Mouse (Mus musculus): ENCODE data around the gene Rcor3. TPM values are rescaled to one million over a fixed set of nuclear protein-coding genes. Genes with fewer than 3 reads are reported as not detected.
A peak's percentile ranks its signal among the peaks of the same experiment; 100 is the strongest.

The Rcor3 gene
- total and polyA plus RNA-seq, 3 experiments, result 6.7 to 15.5 TPM; not detected in 1

- TF ChIP-seq MAX (IDR thresholded peaks at IDR 0.05; ENCODE audit: low read length), result no peak
Observed at GRCm38 (mm10) chr1:192115378-192115777, 22.5 kb downstream of the Rcor3 start (continued).

DNA sequence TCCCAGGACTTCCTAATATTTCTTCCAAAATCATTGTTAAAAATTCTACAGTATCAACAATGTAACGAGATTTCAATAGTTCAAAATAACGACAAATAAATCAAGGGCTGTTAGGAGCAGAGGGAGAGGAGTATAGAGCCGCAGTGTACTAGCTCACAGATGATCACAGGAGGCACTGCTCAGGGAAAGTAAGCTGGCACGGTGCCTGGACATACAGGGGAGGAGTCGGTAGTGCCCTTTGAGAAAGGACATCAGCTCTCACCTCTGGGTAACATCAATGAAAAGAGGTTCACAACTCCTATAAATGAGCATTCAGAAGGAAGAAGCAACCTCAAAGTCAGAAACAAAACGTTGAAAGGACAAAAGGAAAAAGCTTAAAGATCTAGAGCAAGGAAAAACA lies 28.7 kb downstream of the Rcor3 start:
- Histone ChIP-seq H3K27ac (ENCODE audit: control insufficient read depth, low read depth, low read length) (no peak overlapping the region), H3K27me3 (ENCODE audit: control insufficient read depth in 1 of 2, insufficient read depth in 2 of 2, low read length in 2 of 2) (no peaks in the 10 kb centered on the region), H3K4me1 (ENCODE audit: control insufficient read depth in 1 of 2, insufficient read depth in 2 of 2, low read length in 2 of 2) (no peaks in the 10 kb centered on the region), H3K4me3 (ENCODE audit: control insufficient read depth in 1 of 2, insufficient read depth in 1 of 2, low read depth in 2 of 2, low read length in 2 of 2) (no peak overlapping the region), H3K9me3 (replicated peaks; ENCODE audit: insufficient read depth, low read length) (no peaks in the 10 kb centered on the region), H3K36me3 (ENCODE audit: control insufficient read depth in 1 of 2, insufficient read depth in 2 of 2, low read length in 2 of 2) (peaks cover 0 to 10% of the 10 kb centered on the region in 2 experiments; a peak in 1 of 4 replicates), H3K79me2 (ENCODE audit: control insufficient read depth, insufficient read depth, low read length, poor library complexity) (no peaks in the 10 kb centered on the region), H3K9ac (ENCODE audit: control insufficient read depth, low read depth, low read length, poor library complexity, severe bottlenecking) (no peak overlapping the region)
- TF ChIP-seq JUND (IDR thresholded peaks at IDR 0.05; ENCODE audit: low read depth, low read length) (no peak), E2F4 (IDR thresholded peaks at IDR 0.05; ENCODE audit: borderline replicate concordance, low read depth, low read length) (no peak), GATA1 (IDR thresholded peaks at IDR 0.05; ENCODE audit: low read depth, low read length) (no peak), NELFE (IDR thresholded peaks at IDR 0.05; ENCODE audit: low read depth, low read length) (no peak), EP300 (IDR thresholded peaks at IDR 0.05; ENCODE audit: low read depth in 1 of 2, low read length in 2 of 2) (no peak), SIN3A (IDR thresholded peaks at IDR 0.05; ENCODE audit: low read length) (no peak), RCOR1 (IDR thresholded peaks at IDR 0.05; ENCODE audit: low read depth, low read length) (no peak), MYC (IDR thresholded peaks at IDR 0.05; ENCODE audit: low read depth, low read length) (no peak), RAD21 (IDR thresholded peaks at IDR 0.05; ENCODE audit: low read depth, low read length) (no peak), UBTF (IDR thresholded peaks at IDR 0.05; ENCODE audit: borderline replicate concordance, insufficient read depth, low read depth, low read length) (no peak), TBP (IDR thresholded peaks at IDR 0.05; ENCODE audit: low read depth, low read length) (no peak), POLR2A (IDR thresholded peaks at IDR 0.05; ENCODE audit: control insufficient read depth in 1 of 2, insufficient read depth in 1 of 2, low read depth in 1 of 2, low read length in 2 of 2, poor library complexity in 1 of 2) (no peak)
- DNase-seq (ENCODE audit: low read depth, low spot score), result no peak

DNA sequence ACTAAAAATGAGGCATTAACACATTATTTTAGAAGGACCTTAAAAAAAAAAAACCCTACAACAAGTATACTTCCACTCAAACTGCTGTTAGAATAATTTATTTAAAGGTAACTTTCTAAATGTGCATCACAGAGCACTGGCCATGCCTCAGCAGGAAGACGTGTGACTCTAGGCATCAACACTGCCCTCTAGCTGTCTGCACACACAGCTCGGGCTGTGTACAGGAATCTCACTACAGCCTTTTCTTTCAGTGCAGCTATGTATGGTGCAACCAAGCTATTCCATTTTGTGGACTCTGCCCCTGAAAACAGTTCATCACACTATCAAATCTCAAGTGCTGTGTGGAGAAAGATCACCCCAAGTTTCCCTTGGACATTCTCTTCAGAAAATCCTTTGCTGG lies 30.5 kb downstream of the Rcor3 start:
- H3K79me2 ChIP-seq (ENCODE audit: control insufficient read depth, insufficient read depth, low read length, poor library complexity), result no peaks in the 10 kb centered on the region
- TF ChIP-seq SIN3A (IDR thresholded peaks at IDR 0.05; ENCODE audit: low read length) (no peak), GABPA (IDR thresholded peaks at IDR 0.05; ENCODE audit: low read depth, low read length) (no peak), MYC (IDR thresholded peaks at IDR 0.05; ENCODE audit: low read depth, low read length) (0 out of 2 replicates have a peak, but pooled peaks have one; percentile 49), SMC3 (IDR thresholded peaks at IDR 0.05; ENCODE audit: low read depth, low read length) (peak; percentile 57), MYB (IDR thresholded peaks at IDR 0.05; ENCODE audit: low read depth, low read length) (no peak), CTCF (IDR thresholded peaks at IDR 0.05 in 2 of 3, conservative IDR thresholded peaks at IDR 0.05 in 1 of 3; ENCODE audit: control insufficient read depth in 1 of 3, insufficient read depth in 1 of 3, low read depth in 2 of 3, low read length in 3 of 3, poor library complexity in 1 of 3, severe bottlenecking in 1 of 3) (peak; percentile 58 to 72 (median 69)), USF2 (IDR thresholded peaks at IDR 0.05; ENCODE audit: borderline replicate concordance in 1 of 2, insufficient read depth in 1 of 2, low read depth in 1 of 2, low read length in 2 of 2) (no peak), TBP (IDR thresholded peaks at IDR 0.05; ENCODE audit: low read depth, low read length) (no peak), RAD21 (IDR thresholded peaks at IDR 0.05; ENCODE audit: low read depth, low read length) (peak; percentile 28), USF1 (IDR thresholded peaks at IDR 0.05; ENCODE audit: low read depth, low read length) (no peak), JUND (IDR thresholded peaks at IDR 0.05; ENCODE audit: low read depth, low read length) (no peak), MAFK (IDR thresholded peaks at IDR 0.05; ENCODE audit: borderline replicate concordance, low read depth, low read length) (no peak), ZKSCAN1 (IDR thresholded peaks at IDR 0.05; ENCODE audit: low read depth, low read length) (no peak), ZC3H11A (IDR thresholded peaks at IDR 0.05; ENCODE audit: low read depth, low read length) (no peak), UBTF (IDR thresholded peaks at IDR 0.05; ENCODE audit: borderline replicate concordance, insufficient read depth, low read depth, low read length) (no peak), EP300 (IDR thresholded peaks at IDR 0.05; ENCODE audit: low read depth in 1 of 2, low read length in 2 of 2) (no peak), TAL1 (IDR thresholded peaks at IDR 0.05; ENCODE audit: low read length) (no peak), E2F4 (IDR thresholded peaks at IDR 0.05; ENCODE audit: borderline replicate concordance, low read depth, low read length) (no peak), BHLHE40 (IDR thresholded peaks at IDR 0.05; ENCODE audit: borderline replicate concordance, low read depth, low read length) (no peak), KAT2A (conservative IDR thresholded peaks at IDR 0.05; ENCODE audit: low read depth, low read length) (no peak), NELFE (IDR thresholded peaks at IDR 0.05; ENCODE audit: low read depth, low read length) (no peak), MAZ (IDR thresholded peaks at IDR 0.05; ENCODE audit: low read depth, low read length) (no peak), TCF12 (IDR thresholded peaks at IDR 0.05; ENCODE audit: low read depth, low read length) (no peak)
- H3K36me3 ChIP-seq (ENCODE audit: control insufficient read depth in 1 of 2, insufficient read depth in 2 of 2, low read length in 2 of 2), result peaks cover 0 to 10% of the 10 kb centered on the region in 2 experiments; a peak in 1 of 4 replicates
- H3K9ac ChIP-seq (ENCODE audit: control insufficient read depth, low read depth, low read length, poor library complexity, severe bottlenecking), result no peak overlapping the region
- no peaks in the 10 kb centered on the region for H3K27me3 ChIP-seq (ENCODE audit: control insufficient read depth in 1 of 2, insufficient read depth in 2 of 2, low read length in 2 of 2)
- peak; percentile 59 for DNase-seq (ENCODE audit: low read depth, low spot score)
- H3K27ac ChIP-seq (ENCODE audit: control insufficient read depth, low read depth, low read length), result no peak overlapping the region
- no peaks in the 10 kb centered on the region for H3K4me1 ChIP-seq (ENCODE audit: control insufficient read depth in 1 of 2, insufficient read depth in 2 of 2, low read length in 2 of 2)
- no peak overlapping the region for H3K4me3 ChIP-seq (ENCODE audit: control insufficient read depth in 1 of 2, insufficient read depth in 1 of 2, low read depth in 2 of 2, low read length in 2 of 2)
- H3K9me3 ChIP-seq (replicated peaks; ENCODE audit: insufficient read depth, low read length), result no peaks in the 10 kb centered on the region

All from MEL (cell line).